Mouse (Mus musculus) adrenal gland, postnatal 14 days (tissue): ENCODE measurements around the gene Hoxa10. TPM values are rescaled to one million over a fixed set of nuclear protein-coding genes. Genes with fewer than 3 reads are reported as not detected.

Experiments used
- DNase-seq: peaks from one replicate; pipeline ENCODE4 v3.0.0; 2021; ENCODE audit warnings: mixed read lengths
- microRNA-seq, 2 experiments: library from miRNA; unstranded; fragments of <30 nt; microRNA quantifications; one replicate each; pipeline ENCODE4 v1.2.0; 2021
- total RNA-seq: library from RNA; stranded (reverse); gene quantifications from 2 replicates; pipeline ENCODE4 v1.2.3, GENCODE M21; 2021

The Hoxa10 gene
- total RNA-seq, 1 experiment from 2014 or later: 0.15 TPM

- DNase-seq: no peak
Measured at GRCm38 (mm10) chr6:52182793-52183192, 57.9 kb downstream of the Hoxa10 start.

GRCm38 (mm10) chr6:52182030-52182429 is 58.6 kb downstream of the Hoxa10 start:
- DNase-seq: no peak

Small RNA genes within 50 kb of the gene (microRNA-seq; reads per million reads assigned to microRNA genes)
- 543 to 609 reads per million in 2 experiments for gene Mir196b

Other genes starting within 250 kb of the Hoxa10 start
- gene Skap2, start 228.3 kb downstream of the Hoxa10 start, total RNA-seq: 41.1 and 46.0 TPM in 2 replicates
- 0.64 and 1.1 TPM in 2 replicates for gene Hoxa1, start 82.5 kb downstream of the Hoxa10 start, total RNA-seq
- gene Hoxa2, start 76.0 kb downstream of the Hoxa10 start, total RNA-seq: 3.3 and 3.8 TPM in 2 replicates
- 0.45 and 0.63 TPM in 2 replicates for gene 5730596B20Rik, start 63.4 kb downstream of the Hoxa10 start, total RNA-seq
- gene Hoxa4, start 49.1 kb downstream of the Hoxa10 start, total RNA-seq: 6.4 and 7.3 TPM in 2 replicates
- 25.8 and 26.3 TPM in 2 replicates for gene Hoxa5, start 36.3 kb downstream of the Hoxa10 start, total RNA-seq
- gene Hoxa6, start 32.1 kb downstream of the Hoxa10 start, total RNA-seq: 3.7 and 5.9 TPM in 2 replicates
- gene Hoxa3, start 27.5 kb downstream of the Hoxa10 start, total RNA-seq: 6.9 and 10.5 TPM in 2 replicates
- gene Gm28308, start 27.5 kb downstream of the Hoxa10 start, total RNA-seq: 1.3 and 1.4 TPM in 2 replicates
- gene Hoxa7, start 19.0 kb downstream of the Hoxa10 start, total RNA-seq: 20.9 and 22.2 TPM in 2 replicates
- gene Hoxa9, start 9.8 kb downstream of the Hoxa10 start, total RNA-seq: 1.8 and 3.5 TPM in 2 replicates
- not detected in 2 replicates for gene Hoxa11, start 5.0 kb upstream of the Hoxa10 start, total RNA-seq
- not detected in 2 replicates for gene Hoxa13, start 20.0 kb upstream of the Hoxa10 start, total RNA-seq
- gene Evx1, start 72.6 kb upstream of the Hoxa10 start, total RNA-seq: not detected in 2 replicates